Mouse (Mus musculus) testis, adult 2 months (tissue): ENCODE results near the gene Antxr2. TPM values are rescaled to one million over a fixed set of nuclear protein-coding genes. Genes with fewer than 3 reads are reported as not detected.

Experiments used
- H3K27ac ChIP-seq: fragments of 200-500 bp; 2 replicates; pipeline ENCODE4 v1.5.1; 2012; ENCODE audit warnings: low read depth, low read length; ENCODE audit not compliant: control insufficient read depth, insufficient read depth
- H3K27me3 ChIP-seq: fragments of 200-500 bp; 2 replicates; pipeline ENCODE4 v1.6.1; 2012; ENCODE audit warnings: mild to moderate bottlenecking, low read length, moderate library complexity; ENCODE audit not compliant: control insufficient read depth, insufficient read depth
- H3K36me3 ChIP-seq: fragments of 200-500 bp; 2 replicates; pipeline ENCODE4 v1.6.1; 2012; ENCODE audit warnings: mild to moderate bottlenecking, low read length; ENCODE audit not compliant: control insufficient read depth, insufficient read depth
- H3K4me1 ChIP-seq: fragments of 200-500 bp; 2 replicates; pipeline ENCODE4 v1.6.1; 2012; ENCODE audit warnings: low read length; ENCODE audit not compliant: control insufficient read depth, insufficient read depth
- H3K4me3 ChIP-seq: fragments of 200-500 bp; 2 replicates; pipeline ENCODE4 v1.5.1; 2012; ENCODE audit warnings: low read depth, mild to moderate bottlenecking, low read length, moderate library complexity, mixed read lengths; ENCODE audit not compliant: control insufficient read depth
- CTCF ChIP-seq: fragments of 200-500 bp; IDR thresholded peaks from 2 replicates; pipeline ENCODE4 v1.5.1; 2012; ENCODE audit warnings: low read depth, mild to moderate bottlenecking, inconsistent platforms, low read length, moderate library complexity; ENCODE audit not compliant: control insufficient read depth, insufficient read depth, insufficient replicate concordance
- POLR2A ChIP-seq: fragments of 200-500 bp; IDR thresholded peaks from 2 replicates; pipeline ENCODE4 v1.6.1; 2012; ENCODE audit warnings: low read depth, mild to moderate bottlenecking, inconsistent platforms, low read length, moderate library complexity; ENCODE audit not compliant: control insufficient read depth
- polyA plus RNA-seq: library from polyadenylated mRNA; depleted of rRNA; stranded (reverse); fragments of >200 nt; gene quantifications from 2 replicates; pipeline ENCODE4 v1.2.3, GENCODE M21; 2012

The Antxr2 gene
- polyA plus RNA-seq, 1 experiment = 2.7 TPM

DNA sequence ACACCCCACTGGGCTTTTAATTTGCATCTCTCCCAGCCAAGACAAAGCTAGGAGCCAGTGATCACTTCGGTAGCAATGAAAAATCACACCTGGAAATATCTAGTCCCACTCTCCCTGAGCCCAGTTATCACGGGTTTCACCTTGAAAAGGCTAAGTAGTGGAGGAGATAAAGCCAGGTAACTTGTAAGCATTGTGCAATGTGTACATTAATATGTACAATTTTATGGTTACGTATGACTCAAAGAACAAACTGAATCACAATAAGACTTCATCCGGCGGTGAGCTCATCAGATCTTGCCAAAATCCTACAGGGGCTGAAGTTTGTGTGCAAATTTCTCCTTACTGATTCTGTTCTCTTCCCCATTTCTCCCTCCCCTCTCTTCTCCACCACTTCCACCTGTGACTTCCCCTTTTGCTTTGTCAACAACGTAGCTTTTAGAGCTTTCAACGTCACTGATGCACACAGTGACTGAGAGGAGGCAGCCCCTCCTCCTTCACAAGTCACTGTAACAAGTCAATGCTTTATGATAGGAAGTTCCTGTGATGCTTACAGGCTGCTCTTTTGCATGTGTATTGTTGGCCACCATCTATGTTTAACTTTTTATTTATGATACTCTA, 2.1 kb upstream of the Antxr2 start:
- Histone ChIP-seq H3K27ac (no peak overlapping the region), H3K4me1 (peaks cover 11% of the 10 kb centered on the region), H3K4me3 (no peak overlapping the region), H3K36me3 (no peaks in the 10 kb centered on the region), H3K27me3 (no peaks in the 10 kb centered on the region)
- TF ChIP-seq POLR2A (no peak), CTCF (no peak)

DNA sequence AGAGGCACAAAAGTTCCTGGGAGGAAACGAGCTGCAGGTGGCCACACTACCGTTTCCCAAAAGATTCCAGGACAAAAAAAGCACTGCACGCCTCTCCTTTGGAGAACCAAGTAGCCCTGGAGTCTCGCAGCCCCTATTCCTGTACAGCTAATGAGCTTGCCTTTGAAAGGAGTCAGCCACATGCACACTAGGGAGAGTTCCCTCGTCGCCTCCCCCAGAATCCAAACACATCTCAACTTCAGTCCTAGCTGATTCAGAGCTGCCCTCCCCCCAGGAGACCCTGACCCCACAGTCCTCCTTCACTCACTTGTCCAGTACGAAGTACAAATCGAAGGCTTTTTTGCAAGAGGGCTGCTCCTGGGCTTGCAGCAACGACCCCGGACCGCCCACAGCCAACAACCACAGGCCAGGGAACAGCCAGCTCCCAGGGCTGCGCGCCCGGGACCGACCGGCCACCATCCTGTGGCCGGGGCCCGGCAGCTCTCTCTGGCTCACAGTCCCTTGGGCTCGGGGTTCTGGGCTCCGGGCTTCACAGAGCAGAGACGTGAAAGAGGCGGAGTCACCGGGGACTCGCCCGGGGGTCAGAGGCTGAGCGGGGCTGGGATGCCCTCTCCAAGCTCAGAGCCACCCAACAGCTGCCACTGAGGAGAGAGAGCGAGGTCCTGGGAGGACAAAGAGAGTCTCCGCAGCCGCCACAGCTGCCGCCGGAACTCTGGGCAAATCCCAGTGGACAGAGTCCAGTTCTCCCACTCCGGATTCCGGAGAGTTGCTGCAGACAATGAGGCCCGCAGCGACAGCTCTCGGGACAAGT, 547 bp downstream of the Antxr2 start:
- peaks cover 11% of the 10 kb centered on the region for H3K4me1 ChIP-seq
- no peaks in the 10 kb centered on the region for H3K27me3 ChIP-seq
- no peak overlapping the region for H3K27ac ChIP-seq
- H3K4me3 ChIP-seq = peak overlapping the region; percentile 82
- no peak for TF ChIP-seq CTCF
- no peak for TF ChIP-seq POLR2A
- no peaks in the 10 kb centered on the region for H3K36me3 ChIP-seq

DNA sequence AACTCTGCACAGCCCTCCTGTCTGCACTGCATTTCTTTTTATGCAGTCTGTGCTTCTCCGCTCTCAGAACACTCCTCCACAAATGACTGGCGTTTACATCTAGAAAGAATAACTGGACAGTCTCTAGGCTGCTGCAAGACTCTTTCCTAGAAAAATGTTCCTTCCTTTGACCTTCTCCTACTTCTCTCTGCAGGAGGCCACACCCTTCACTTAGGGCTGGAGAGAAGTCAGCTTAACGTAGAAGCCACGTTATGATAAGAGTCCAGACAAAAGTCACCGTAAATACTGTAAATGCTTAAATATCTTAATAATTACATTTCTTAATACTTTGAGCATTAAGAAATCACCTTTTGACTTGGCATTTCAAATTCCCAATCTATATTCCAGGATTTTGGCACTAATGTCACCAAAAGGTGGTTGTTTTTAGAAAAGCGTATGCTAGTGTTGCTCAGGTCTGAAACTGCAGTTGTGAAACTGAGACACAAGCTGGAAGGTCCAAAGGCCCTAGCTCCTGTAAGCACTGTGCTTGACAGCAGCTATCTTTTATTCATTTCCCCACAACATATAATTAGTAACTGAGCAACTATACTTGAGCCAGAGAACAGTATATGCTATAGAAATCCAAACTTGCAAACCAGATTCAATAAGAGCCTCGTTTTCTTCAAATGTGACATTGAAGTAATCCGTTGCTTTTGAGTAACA, 3.0 kb downstream of the Antxr2 start:
- Histone ChIP-seq H3K4me3 (no peak overlapping the region), H3K4me1 (peaks cover 11% of the 10 kb centered on the region), H3K36me3 (no peaks in the 10 kb centered on the region), H3K27ac (no peak overlapping the region), H3K27me3 (no peaks in the 10 kb centered on the region)
- TF ChIP-seq CTCF (no peak), POLR2A (no peak)

DNA sequence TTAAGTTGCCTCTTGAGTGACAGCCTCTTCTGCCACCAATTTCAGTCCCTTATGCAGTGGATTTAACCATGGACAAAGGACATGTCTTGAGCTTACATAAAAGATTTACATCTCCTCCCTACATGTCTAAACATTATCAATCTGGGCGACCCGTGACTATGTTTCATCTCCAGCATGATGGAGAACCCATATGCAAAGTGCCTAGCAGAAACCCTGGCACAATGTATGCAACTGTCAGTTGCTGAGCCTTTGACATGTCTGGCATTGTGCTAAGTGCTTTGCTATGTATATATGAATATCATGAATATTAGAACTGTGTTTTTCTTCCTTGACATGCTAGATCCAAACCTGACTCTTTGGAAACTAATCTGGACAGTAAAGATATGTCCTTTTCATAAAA, 4.9 kb downstream of the Antxr2 start:
- Histone ChIP-seq H3K27ac (no peak overlapping the region), H3K27me3 (no peaks in the 10 kb centered on the region), H3K36me3 (no peaks in the 10 kb centered on the region), H3K4me1 (peaks cover 8% of the 10 kb centered on the region), H3K4me3 (no peak overlapping the region)
- TF ChIP-seq CTCF = no peak
- TF ChIP-seq POLR2A = no peak

DNA sequence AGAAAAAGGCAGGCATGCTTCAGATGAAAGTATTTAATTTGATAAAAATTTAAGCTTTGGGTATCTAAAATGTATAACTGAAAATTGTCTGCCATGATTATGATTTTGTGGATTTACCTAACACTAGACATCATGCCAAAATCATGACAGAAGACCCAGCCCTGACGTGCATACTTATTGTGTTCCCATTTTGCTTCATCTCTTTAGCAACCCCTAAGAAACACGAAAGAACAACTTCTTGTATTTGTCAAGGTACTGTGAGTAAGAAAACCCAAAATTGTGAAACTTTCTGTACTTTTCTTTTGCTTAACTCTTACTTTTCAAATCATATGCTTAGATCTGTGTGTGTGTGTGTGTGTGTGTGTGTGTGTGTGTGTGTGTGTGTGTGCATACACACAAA, 6.3 kb downstream of the Antxr2 start:
- H3K27ac ChIP-seq = no peak overlapping the region
- TF ChIP-seq CTCF (no peak), POLR2A (no peak)
- no peaks in the 10 kb centered on the region for H3K36me3 ChIP-seq
- H3K4me1 ChIP-seq = no peaks in the 10 kb centered on the region
- H3K27me3 ChIP-seq = no peaks in the 10 kb centered on the region
- H3K4me3 ChIP-seq = no peak overlapping the region

DNA sequence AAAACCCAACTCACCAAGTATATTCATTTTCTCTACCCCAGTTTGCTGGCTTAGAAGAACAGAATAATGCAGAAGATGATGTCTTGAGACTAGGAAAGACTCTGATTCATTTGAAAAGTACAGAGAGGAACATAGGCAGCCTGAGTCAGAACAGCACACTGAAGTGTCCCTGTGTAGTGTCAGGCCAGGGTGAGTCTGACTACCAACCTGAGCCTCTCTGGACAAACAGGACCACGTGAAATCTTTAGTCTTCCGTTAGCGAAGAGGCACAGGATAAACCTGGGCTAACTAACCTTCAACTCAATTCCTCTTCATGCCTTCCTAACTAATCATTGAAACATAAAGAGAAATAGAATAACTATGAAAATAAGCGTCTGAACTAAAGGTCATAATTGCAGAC, 9.3 kb downstream of the Antxr2 start:
- H3K27ac ChIP-seq = no peak overlapping the region
- H3K4me3 ChIP-seq = no peak overlapping the region
- H3K27me3 ChIP-seq = no peaks in the 10 kb centered on the region
- H3K4me1 ChIP-seq = no peaks in the 10 kb centered on the region; the same call in 1 of the 2 replicates
- TF ChIP-seq POLR2A = no peak
- H3K36me3 ChIP-seq = no peaks in the 10 kb centered on the region

DNA sequence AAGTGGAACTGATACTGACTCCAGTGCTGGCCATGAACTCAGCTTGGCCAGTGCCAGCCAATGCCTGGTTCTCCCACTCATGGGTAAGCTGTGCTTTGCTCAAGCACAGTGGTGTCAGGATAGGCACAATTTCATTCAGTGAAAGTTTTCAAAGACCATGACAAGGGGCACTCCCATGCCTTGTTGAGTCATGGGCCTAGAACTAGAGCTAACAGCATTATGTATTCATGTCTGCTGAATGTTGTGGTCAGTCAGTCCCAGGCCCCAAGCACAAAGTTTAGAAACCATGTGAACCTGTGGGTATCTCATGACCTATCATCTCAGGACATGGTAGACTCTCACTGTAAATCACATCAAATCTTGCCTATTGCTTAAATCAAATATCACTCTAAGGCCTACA, 10.2 kb downstream of the Antxr2 start:
- Histone ChIP-seq H3K36me3 (no peaks in the 10 kb centered on the region), H3K4me1 (peaks cover 4% of the 10 kb centered on the region), H3K27ac (no peak overlapping the region), H3K27me3 (no peaks in the 10 kb centered on the region), H3K4me3 (no peak overlapping the region)
- TF ChIP-seq CTCF = no peak
- no peak for TF ChIP-seq POLR2A
